Mouse (Mus musculus): ENCODE results near the gene Mlh3. TPM values are rescaled to one million over a fixed set of nuclear protein-coding genes. Genes with fewer than 3 reads are reported as not detected.

Gene Mlh3
- total and polyA plus RNA-seq, 3 experiments = 7.8 to 9.8 (median 8.3) TPM

- in situ Hi-C loops (cut with MboI; ENCODE audit: low pct_ligation_motif_present, low pct_unique_long_range_greater_than_20kb, low sequenced_read_pairs) = no loop called here
- Histone ChIP-seq H3K27me3 (replicated peaks) (no peaks in the 10 kb centered on the region), H3K9me3 (replicated peaks; ENCODE audit: low read length) (no peaks in the 10 kb centered on the region), H3K27ac (ENCODE audit: insufficient read depth, low read depth) (no peak overlapping the region), H3K4me2 (ENCODE audit: insufficient read depth, low read depth, poor library complexity, severe bottlenecking) (no peak overlapping the region), H3K4me3 (replicated peaks in 1 of 3; ENCODE audit: low read depth in 2 of 3, low read length in 2 of 3, poor library complexity in 1 of 3) (no peak overlapping the region), H3K36me3 (replicated peaks in 1 of 2; ENCODE audit: control insufficient read depth in 1 of 2, insufficient read depth in 1 of 2, low read length in 1 of 2) (peaks cover 71 to 96% of the 10 kb centered on the region in 2 experiments), H3K79me2 (replicated peaks; ENCODE audit: control insufficient read depth, extremely low read depth, insufficient read depth, poor library complexity, severe bottlenecking) (no peaks in the 10 kb centered on the region), H3K9ac (ENCODE audit: insufficient read depth, low read depth) (no peak overlapping the region), H3K4me1 (ENCODE audit: control insufficient read depth in 1 of 2, insufficient read depth in 2 of 2) (peaks cover 11 to 25% of the 10 kb centered on the region in 2 experiments)
- DNase-seq (ENCODE audit: extremely low read depth) = no peak
- TF ChIP-seq KAT2A (IDR thresholded peaks at IDR 0.05; ENCODE audit: insufficient replicate concordance, low read length) = no peak
- no peak for TF ChIP-seq ELF1 (IDR thresholded peaks at IDR 0.05; ENCODE audit: low read depth, low read length)
- no peak for TF ChIP-seq TBP (conservative IDR thresholded peaks at IDR 0.05; ENCODE audit: low read depth, low read length)
- no peak for TF ChIP-seq GABPA (IDR thresholded peaks at IDR 0.05; ENCODE audit: insufficient replicate concordance, low read depth, low read length)
- no peak for TF ChIP-seq CHD2 (IDR thresholded peaks at IDR 0.05; ENCODE audit: low read length)
- TF ChIP-seq EP300 (IDR thresholded peaks at IDR 0.05; ENCODE audit: low read length) = no peak
- no peak for TF ChIP-seq MXI1 (IDR thresholded peaks at IDR 0.05; ENCODE audit: low read depth, low read length)
- TF ChIP-seq MAFK (IDR thresholded peaks at IDR 0.05; ENCODE audit: insufficient replicate concordance, low read length) = no peak
- TF ChIP-seq JUN (IDR thresholded peaks at IDR 0.05; ENCODE audit: insufficient read depth, low read depth, low read length) = no peak
- no peak for TF ChIP-seq ZNF384 (IDR thresholded peaks at IDR 0.05; ENCODE audit: low read depth, low read length)
- no peak for TF ChIP-seq POLR2AphosphoS2 (IDR thresholded peaks at IDR 0.05; ENCODE audit: low read depth, low read length)
- no peak for TF ChIP-seq ZMIZ1 (IDR thresholded peaks at IDR 0.05; ENCODE audit: low read depth, low read length)
- TF ChIP-seq POLR2A (IDR thresholded peaks at IDR 0.05; ENCODE audit: low read depth, low read length) = no peak
- no peak for TF ChIP-seq ZC3H11A (IDR thresholded peaks at IDR 0.05; ENCODE audit: low read depth, low read length)
- TF ChIP-seq SIN3A (IDR thresholded peaks at IDR 0.05; ENCODE audit: low read length) = no peak
- no peak for TF ChIP-seq MAZ (IDR thresholded peaks at IDR 0.05; ENCODE audit: low read depth, low read length)
- no peak for TF ChIP-seq TCF12 (IDR thresholded peaks at IDR 0.05; ENCODE audit: low read depth, low read length)
- dilution Hi-C loops (cut with MboI; ENCODE audit: extremely low pct_ligation_motif_present, extremely low pct_unique_long_range_greater_than_20kb, low sequenced_read_pairs) = no loop called here
These were observed 38.3 kb upstream of the Mlh3 start for GRCm38 (mm10) chr12:85308651-85309050.

DNA sequence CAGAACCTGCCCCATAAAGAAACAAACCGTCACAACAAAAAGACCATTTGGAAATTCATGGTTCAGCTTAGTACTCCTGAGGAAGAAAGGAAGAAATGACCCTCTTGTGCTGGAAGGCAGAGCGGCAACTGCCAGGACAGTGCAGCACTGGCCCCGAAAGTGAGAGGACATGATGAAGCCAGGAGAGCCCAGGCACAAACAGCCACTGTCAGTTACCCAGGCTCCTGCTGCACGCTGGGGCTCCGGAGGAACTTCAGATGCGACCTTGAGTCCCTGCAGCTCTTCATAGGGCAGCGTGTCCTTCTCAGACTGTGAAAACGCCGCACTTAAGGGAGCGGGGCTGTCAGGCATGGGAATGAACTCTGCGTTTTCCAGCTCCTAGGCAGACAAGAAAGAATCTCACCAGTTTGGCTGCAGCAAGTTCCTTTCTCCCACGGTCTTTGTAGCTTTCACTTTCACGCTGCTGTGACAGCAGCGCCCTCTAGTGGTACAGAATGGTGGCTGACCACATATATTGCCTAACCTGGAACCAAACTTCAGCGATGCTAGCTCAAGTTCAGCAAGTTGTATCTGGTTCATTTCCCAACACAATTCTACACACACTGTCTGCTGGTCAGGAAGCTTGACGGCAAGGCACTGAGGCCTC, 35.0 kb upstream of the Mlh3 start:
- Histone ChIP-seq H3K9ac (ENCODE audit: insufficient read depth, low read depth) (no peak overlapping the region), H3K36me3 (replicated peaks in 1 of 2; ENCODE audit: control insufficient read depth in 1 of 2, insufficient read depth in 1 of 2, low read length in 1 of 2) (peaks cover 77 to 97% of the 10 kb centered on the region in 2 experiments), H3K9me3 (replicated peaks; ENCODE audit: low read length) (no peaks in the 10 kb centered on the region), H3K27ac (ENCODE audit: insufficient read depth, low read depth) (0 out of 2 replicates have a peak overlapping the region, but pooled peaks have one; percentile 4), H3K79me2 (replicated peaks; ENCODE audit: control insufficient read depth, extremely low read depth, insufficient read depth, poor library complexity, severe bottlenecking) (no peaks in the 10 kb centered on the region), H3K4me3 (replicated peaks in 1 of 3; ENCODE audit: low read depth in 2 of 3, low read length in 2 of 3, poor library complexity in 1 of 3) (peak overlapping the region in 1 of 3 experiments; percentile 11), H3K27me3 (replicated peaks) (no peaks in the 10 kb centered on the region), H3K4me1 (ENCODE audit: control insufficient read depth in 1 of 2, insufficient read depth in 2 of 2) (peaks cover 11 to 25% of the 10 kb centered on the region in 2 experiments), H3K4me2 (ENCODE audit: insufficient read depth, low read depth, poor library complexity, severe bottlenecking) (peak overlapping the region; percentile 9; the same call in 1 of the 2 replicates)
- dilution Hi-C loops (cut with MboI; ENCODE audit: extremely low pct_ligation_motif_present, extremely low pct_unique_long_range_greater_than_20kb, low sequenced_read_pairs) = no loop called here
- peak; percentile 85 for DNase-seq (ENCODE audit: extremely low read depth)
- in situ Hi-C loops (cut with MboI; ENCODE audit: low pct_ligation_motif_present, low pct_unique_long_range_greater_than_20kb, low sequenced_read_pairs) = no loop called here
- TF ChIP-seq POLR2AphosphoS2 (IDR thresholded peaks at IDR 0.05; ENCODE audit: low read depth, low read length) = no peak
- no peak for TF ChIP-seq MXI1 (IDR thresholded peaks at IDR 0.05; ENCODE audit: low read depth, low read length)
- TF ChIP-seq BHLHE40 (IDR thresholded peaks at IDR 0.05; ENCODE audit: low read depth, low read length) = peak; percentile 29; the same call in 1 of the 2 replicates
- TF ChIP-seq CHD1 (IDR thresholded peaks at IDR 0.05; ENCODE audit: low read depth, low read length) = no peak
- TF ChIP-seq CHD2 (IDR thresholded peaks at IDR 0.05; ENCODE audit: low read length) = no peak
- TF ChIP-seq MAFK (IDR thresholded peaks at IDR 0.05; ENCODE audit: insufficient replicate concordance, low read length) = no peak
- TF ChIP-seq TCF12 (IDR thresholded peaks at IDR 0.05; ENCODE audit: low read depth, low read length) = no peak
- TF ChIP-seq ZMIZ1 (IDR thresholded peaks at IDR 0.05; ENCODE audit: low read depth, low read length) = peak; percentile 16; the same call in 1 of the 2 replicates
- TF ChIP-seq TBP (conservative IDR thresholded peaks at IDR 0.05; ENCODE audit: low read depth, low read length) = no peak
- TF ChIP-seq ZKSCAN1 (IDR thresholded peaks at IDR 0.05; ENCODE audit: borderline replicate concordance, low read depth, low read length) = no peak
- TF ChIP-seq ZNF384 (IDR thresholded peaks at IDR 0.05; ENCODE audit: low read depth, low read length) = no peak
- no peak for TF ChIP-seq EP300 (IDR thresholded peaks at IDR 0.05; ENCODE audit: low read length)
- TF ChIP-seq POLR2A (IDR thresholded peaks at IDR 0.05; ENCODE audit: low read depth, low read length) = no peak
- TF ChIP-seq SMC3 (IDR thresholded peaks at IDR 0.05; ENCODE audit: low read depth, low read length) = peak; percentile 95
- TF ChIP-seq JUN (IDR thresholded peaks at IDR 0.05; ENCODE audit: insufficient read depth, low read depth, low read length) = no peak
- TF ChIP-seq ELF1 (IDR thresholded peaks at IDR 0.05; ENCODE audit: low read depth, low read length) = no peak
- no peak for TF ChIP-seq RCOR1 (conservative IDR thresholded peaks at IDR 0.05; ENCODE audit: low read depth, low read length)
- peak; percentile 95 to 96 for TF ChIP-seq CTCF (conservative IDR thresholded peaks at IDR 0.05 in 1 of 2, IDR thresholded peaks at IDR 0.05 in 1 of 2; ENCODE audit: low read depth in 2 of 2, low read length in 2 of 2)
- TF ChIP-seq GABPA (IDR thresholded peaks at IDR 0.05; ENCODE audit: insufficient replicate concordance, low read depth, low read length) = no peak
- no peak for TF ChIP-seq PAX5 (IDR thresholded peaks at IDR 0.05; ENCODE audit: low read length)
- peak; percentile 97 for TF ChIP-seq RAD21 (IDR thresholded peaks at IDR 0.05; ENCODE audit: low read depth, low read length)
- peak; percentile 54 for TF ChIP-seq MEF2A (IDR thresholded peaks at IDR 0.05; ENCODE audit: borderline replicate concordance, low read depth, low read length)
- TF ChIP-seq ZC3H11A (IDR thresholded peaks at IDR 0.05; ENCODE audit: low read depth, low read length) = peak; percentile 70
- TF ChIP-seq NRF1 (IDR thresholded peaks at IDR 0.05; ENCODE audit: low read depth, low read length) = no peak
- no peak for TF ChIP-seq HCFC1 (IDR thresholded peaks at IDR 0.05; ENCODE audit: low read depth, low read length)
- TF ChIP-seq UBTF (IDR thresholded peaks at IDR 0.05; ENCODE audit: low read depth, low read length) = no peak
